Mouse (Mus musculus): ENCODE data around the gene Vmn1r194. TPM values are rescaled to one million over a fixed set of nuclear protein-coding genes. Genes with fewer than 3 reads are reported as not detected.
"Not testable (repeated sequence)": the region's sequence is repeated elsewhere in the genome, so short reads cannot be mapped to it uniquely, and the experiment has no call there.

Gene Vmn1r194
- not detected for total RNA-seq (2021)

DNA sequence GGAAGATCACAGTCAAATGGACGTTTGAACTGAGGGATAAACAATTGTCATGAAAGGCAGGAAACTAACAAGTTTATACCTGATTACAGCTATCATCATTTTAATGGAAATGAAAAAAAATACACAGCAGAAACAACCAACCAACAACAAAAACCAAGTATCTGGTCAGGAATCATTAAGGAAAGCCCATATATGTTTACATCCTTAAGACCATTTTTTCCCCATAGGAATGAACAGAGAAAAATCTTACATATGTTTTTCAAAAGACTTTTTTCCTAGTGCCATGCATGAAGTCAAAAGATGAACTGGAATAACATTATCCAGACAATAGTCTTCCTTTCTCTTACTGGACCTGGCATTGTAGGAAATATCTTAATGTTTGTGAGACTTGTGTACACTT is at the start of gene Vmn1r194:
Gene Vmn1r194 (plus strand): TSS at position 301 of the 400 bp plus-strand sequence.
- DNase-seq = no peak
- intact Hi-C loops (cut with DNase I) = no loop called here

DNA sequence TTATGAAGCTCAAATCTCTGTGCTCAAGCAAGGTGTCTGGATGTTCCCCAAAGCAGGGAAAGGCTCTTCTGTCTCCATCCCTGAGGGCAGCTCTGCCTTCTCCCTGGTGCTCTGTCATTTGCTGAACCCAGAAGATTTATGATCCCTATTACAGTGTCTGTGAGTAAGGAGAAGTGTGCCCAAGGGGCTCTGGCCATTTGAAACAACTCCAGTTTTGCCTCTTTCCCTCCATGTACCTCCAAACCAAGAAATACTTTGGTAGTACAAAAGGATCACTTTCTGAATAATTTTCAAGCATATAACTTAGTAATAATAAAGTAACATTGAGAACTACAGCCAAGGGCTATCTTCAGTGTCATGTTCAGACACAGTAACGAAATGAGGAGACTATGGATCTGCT is 21.0 kb upstream of the Vmn1r194 start, which contains the start of gene Vmn1r193:
Gene Vmn1r193 (minus strand): TSS at position 101 of the 400 bp plus-strand sequence.
- intact Hi-C loops (cut with DNase I); DNase-seq: not testable (repeated sequence)

DNA sequence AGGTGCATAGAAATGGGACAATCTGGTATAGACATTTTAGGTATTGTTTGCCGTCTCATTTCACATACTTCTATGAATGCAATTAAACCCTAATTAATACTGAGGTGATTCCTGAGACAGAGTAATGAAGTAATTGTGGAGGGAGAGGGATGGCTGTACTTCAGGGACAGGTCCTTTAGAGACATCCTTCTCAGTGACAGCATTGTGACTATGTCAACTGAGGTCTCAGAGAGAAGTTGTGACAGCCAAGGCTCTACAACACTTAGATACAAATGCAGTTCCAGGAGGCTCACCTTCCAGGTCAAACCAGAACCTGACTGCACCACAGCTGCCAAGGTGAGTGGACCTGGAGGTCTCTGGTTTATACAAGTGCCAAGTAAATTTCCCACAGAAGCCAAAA is 26.2 kb downstream of the Vmn1r194 start, which contains the start of gene Vmn1r195:
Gene Vmn1r195 (plus strand): TSS at position 301 of the 400 bp plus-strand sequence.
- intact Hi-C loops (cut with DNase I); DNase-seq: not testable (repeated sequence)

DNA sequence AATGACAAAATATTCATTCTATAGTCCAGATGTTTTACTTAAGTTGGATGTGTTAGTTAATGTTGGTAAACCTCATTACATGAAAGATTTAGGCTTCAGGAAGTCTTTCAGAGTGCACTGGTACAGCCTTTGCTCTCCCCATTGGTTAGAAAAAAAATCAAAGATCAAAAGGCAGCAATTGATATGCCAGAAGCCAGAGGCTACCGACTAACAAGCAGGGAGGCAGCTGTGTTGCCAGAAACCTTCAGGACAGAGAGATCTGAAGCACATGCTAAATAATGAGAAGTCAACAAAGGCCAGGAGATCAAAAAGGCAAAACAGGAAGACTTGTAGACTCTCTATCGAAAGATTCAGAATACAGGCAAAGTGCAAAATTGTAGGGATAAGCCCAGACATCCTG is 27.7 kb downstream of the Vmn1r194 start:
- no peak for DNase-seq
- intact Hi-C loops (cut with DNase I) = no loop called here

DNA sequence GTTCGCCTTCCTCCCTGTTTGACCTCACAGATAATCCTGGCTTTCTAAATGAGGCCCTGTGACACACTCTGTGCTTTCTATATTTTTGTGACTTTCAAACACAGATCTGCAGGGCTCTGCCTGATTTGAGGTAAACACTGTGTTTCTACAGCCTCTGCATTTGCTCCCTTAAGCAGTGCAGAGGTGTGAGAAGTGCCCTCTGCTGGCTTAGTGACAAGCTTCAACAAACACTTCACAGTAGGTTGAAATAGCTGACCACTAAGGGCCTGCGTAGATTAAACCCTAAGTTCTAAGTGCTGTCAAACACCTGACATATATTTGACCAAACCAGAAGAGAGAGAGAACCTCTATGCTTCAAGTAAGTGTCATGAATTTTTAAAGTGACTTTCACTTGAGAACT is 40.6 kb downstream of the Vmn1r194 start:
- intact Hi-C loops (cut with DNase I) = no loop called here
- no peak for DNase-seq

DNA sequence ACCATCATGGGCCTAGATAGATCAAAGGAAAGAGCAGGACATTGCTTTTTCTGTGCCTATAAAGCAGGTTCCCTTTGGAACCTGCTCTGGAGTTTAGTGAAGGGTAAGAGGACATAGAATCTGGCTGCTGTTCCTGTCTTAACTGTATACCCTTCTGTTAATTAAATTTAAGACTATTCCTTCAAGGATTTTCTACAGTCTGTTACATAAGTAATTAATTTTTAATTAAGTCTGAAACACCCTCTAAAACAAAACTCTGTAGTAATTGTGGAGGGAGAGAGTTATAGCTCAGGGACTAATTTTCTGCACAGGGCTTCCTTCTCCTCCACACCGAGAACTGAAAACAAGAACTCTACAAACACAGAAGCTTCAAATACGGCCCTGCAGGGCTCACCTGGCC is 45.6 kb downstream of the Vmn1r194 start, which contains the start of gene Vmn1r196:
Gene Vmn1r196 (plus strand): TSS at position 301 of the 400 bp plus-strand sequence.
- intact Hi-C loops (cut with DNase I) = no loop called here
- DNase-seq = no peak

Small RNA genes lying within 50 kb of the gene (microRNA-seq; reads per million reads assigned to microRNA genes)
- gene Gm23282 (not detected), gene Gm25084 (not detected)

Other genes with a start within 250 kb of the Vmn1r194 start
- not detected for gene Prss16, start 234.5 kb upstream of the Vmn1r194 start, total RNA-seq (2021)
- 100 to 1,000 TPM; 126 to 134 TPM for gene Hist1h2ah, start 208.6 kb upstream of the Vmn1r194 start, total RNA-seq (2021)
- gene Hist1h2bk, start 208.3 kb upstream of the Vmn1r194 start, total RNA-seq (2021) = 100 to 1,000 TPM in 1 of 2 experiments, 10 to 100 TPM in 1; 95.1 to 120 TPM
- 10 to 100 TPM; 89.3 to 89.6 TPM for gene Hist1h4i, start 202.9 kb upstream of the Vmn1r194 start, total RNA-seq (2021)
- gene Hist1h2ag, start 201.3 kb upstream of the Vmn1r194 start, total RNA-seq (2021) = 10 to 100 TPM; 59.9 to 64.0 TPM
- 10 to 100 TPM; 53.8 to 62.6 TPM for gene Hist1h2bj, start 201.0 kb upstream of the Vmn1r194 start, total RNA-seq (2021)
- not detected for gene Vmn1r188, start 159.8 kb upstream of the Vmn1r194 start, total RNA-seq (2021)
- gene Vmn1r189, start 138.4 kb upstream of the Vmn1r194 start, total RNA-seq (2021) = not detected
- gene Vmn1r191, start 60.2 kb upstream of the Vmn1r194 start, total RNA-seq (2021) = not detected
- gene Vmn1r192, start 53.1 kb upstream of the Vmn1r194 start, total RNA-seq (2021) = not detected
- gene Vmn1r193, start 21.1 kb upstream of the Vmn1r194 start, total RNA-seq (2021) = not detected
- not detected for gene Vmn1r195, start 26.3 kb downstream of the Vmn1r194 start, total RNA-seq (2021)
- gene Vmn1r196, start 45.7 kb downstream of the Vmn1r194 start, total RNA-seq (2021) = not detected
- not detected for gene Vmn1r197, start 80.4 kb downstream of the Vmn1r194 start, total RNA-seq (2021)
- gene Vmn1r198, start 106.1 kb downstream of the Vmn1r194 start, total RNA-seq (2021) = not detected
- not detected for gene Vmn1r199, start 135.6 kb downstream of the Vmn1r194 start, total RNA-seq (2021)
- gene Vmn1r200, start 146.2 kb downstream of the Vmn1r194 start, total RNA-seq (2021) = not detected
- gene Vmn1r201, start 227.7 kb downstream of the Vmn1r194 start, total RNA-seq (2021) = not detected

Measured in left cerebral cortex, postnatal 4 days (tissue).